Mouse (Mus musculus) common myeloid progenitor, adult 5-6 weeks (primary cell): Measurements from ENCODE around the gene Unk. TPM values are rescaled to one million over a fixed set of nuclear protein-coding genes. Genes with fewer than 3 reads are reported as not detected.
A peak's percentile ranks its signal among the peaks of the same experiment; 100 is the strongest.

Experiments used
- ATAC-seq: replicated peaks from 2 replicates; pipeline ENCODE4 v1.8.0; 2016; ENCODE audit warnings: low read depth, mild to moderate bottlenecking, moderate TSS enrichment, inconsistent platforms; ENCODE audit not compliant: poor library complexity, severe bottlenecking
- total RNA-seq: library from RNA; stranded (forward); fragments of 200-1000, 187-1606 nt; gene quantifications from 2 replicates; pipeline ENCODE4 v1.2.3, GENCODE M21; 2017

Unk gene
- total RNA-seq, 1 experiment from 2014 or later, result 28.5 TPM

GRCm38 (mm10) chr11:116058868-116059690 is 29.0 kb downstream of the Unk start:
- no peak for ATAC-seq

GRCm38 (mm10) chr11:116059691-116060025 is 29.5 kb downstream of the Unk start:
- no peak for ATAC-seq

GRCm38 (mm10) chr11:116060596-116060995 is 30.5 kb downstream of the Unk start:
- no peak for ATAC-seq

GRCm38 (mm10) chr11:116061641-116062415 is 31.7 kb downstream of the Unk start:
- no peak for ATAC-seq

GRCm38 (mm10) chr11:116062521-116062920 is 32.4 kb downstream of the Unk start:
- no peak for ATAC-seq

- no peak for ATAC-seq
Measured at GRCm38 (mm10) chr11:116063562-116063961, 33.4 kb downstream of the Unk start.

GRCm38 (mm10) chr11:116064187-116064867 is 34.2 kb downstream of the Unk start:
- no peak for ATAC-seq

- no peak for ATAC-seq
Measured at GRCm38 (mm10) chr11:116065345-116065744, 35.2 kb downstream of the Unk start.

GRCm38 (mm10) chr11:116071510-116071909 is 41.4 kb downstream of the Unk start:
- ATAC-seq, result peak; percentile 33

GRCm38 (mm10) chr11:116072608-116073007 is 42.5 kb downstream of the Unk start:
- ATAC-seq, result no peak

- ATAC-seq, result peak; percentile 20; the same call in 1 of the 2 replicates
Measured at GRCm38 (mm10) chr11:116074436-116074991, 44.4 kb downstream of the Unk start.

GRCm38 (mm10) chr11:116075539-116076265 is 45.6 kb downstream of the Unk start:
- ATAC-seq, result peak; percentile 7; the same call in 1 of the 2 replicates

- no peak for ATAC-seq
Measured at GRCm38 (mm10) chr11:116076266-116076540, 46.1 kb downstream of the Unk start.

- ATAC-seq, result peak; percentile 52
Measured at GRCm38 (mm10) chr11:116076836-116077235, 46.7 kb downstream of the Unk start.

GRCm38 (mm10) chr11:116077446-116078204 is 47.5 kb downstream of the Unk start, which contains the start of gene Unc13d:
Gene Unc13d, minus strand, starts transcription at chr11:116077961.
- peak; percentile 42 for ATAC-seq

- peak; percentile 45 for ATAC-seq
Measured at GRCm38 (mm10) chr11:116078221-116078620, 48.1 kb downstream of the Unk start.

GRCm38 (mm10) chr11:116078676-116079320 is 48.7 kb downstream of the Unk start:
- no peak for ATAC-seq

- ATAC-seq, result no peak
Measured at GRCm38 (mm10) chr11:116079511-116079910, 49.4 kb downstream of the Unk start.

GRCm38 (mm10) chr11:116081081-116081480 is 51.0 kb downstream of the Unk start:
- no peak for ATAC-seq
